Mouse (Mus musculus): ENCODE data around the gene Mpnd. TPM values are rescaled to one million over a fixed set of nuclear protein-coding genes. Genes with fewer than 3 reads are reported as not detected.

Gene Mpnd
- 10 to 100 TPM; 44.1 to 49.9 TPM for total RNA-seq (2021)
- long read RNA-seq, experiment 1, transcript Mpnd-204 (13 exons, 1,701 nt): major isoform, 76 of 102 reads
- long read RNA-seq, experiment 1, partial matches to known transcripts: 21 of 102 reads
- long read RNA-seq, experiment 1, other reads (novel, unspliced or antisense): 4 of 102 reads
- long read RNA-seq, experiment 2, transcript Mpnd-204 (13 exons, 1,701 nt): major isoform, 65 of 76 reads
- long read RNA-seq, experiment 2, partial matches to known transcripts: 8 of 76 reads
- long read RNA-seq, experiment 2, other reads (novel, unspliced or antisense): 3 of 76 reads

GRCm38 (mm10) chr17:56005415-56006061 lies at the start of gene Mpnd, which contains the start of gene Stap2:
Gene Mpnd, plus strand, starts transcription at chr17:56005711.
Gene Stap2, minus strand, starts transcription at chr17:56005584.
- intact Hi-C loops (cut with DNase I): no loop called here
- DNase-seq: peak; percentile 52 to 59

GRCm38 (mm10) chr17:55956129-55956528 lies 49.4 kb upstream of the Mpnd start:
- intact Hi-C loops (cut with DNase I): loop anchor here (2.0 to 10.0 kb wide), 3 partner anchors 55 to 299 kb away; partner anchors contain the start of gene Fem1a
- DNase-seq: peak; percentile 38 to 57

- no peak for DNase-seq
- intact Hi-C loops (cut with DNase I): loop anchor here (2.0 to 10.0 kb wide), 3 partner anchors 54 to 298 kb away; partner anchors contain the start of gene Fem1a
Measured at GRCm38 (mm10) chr17:55956591-55956990, 48.9 kb upstream of the Mpnd start.

GRCm38 (mm10) chr17:55957168-55957567 lies 48.3 kb upstream of the Mpnd start:
- DNase-seq: peak; percentile 72 to 83
- intact Hi-C loops (cut with DNase I): loop anchor here (2.0 to 10.0 kb wide), 3 partner anchors 54 to 298 kb away; partner anchors contain the start of gene Fem1a

GRCm38 (mm10) chr17:55957726-55958583 lies 47.6 kb upstream of the Mpnd start:
- intact Hi-C loops (cut with DNase I): loop anchor here (2.0 to 10.0 kb wide), 3 partner anchors 53 to 297 kb away; partner anchors contain the start of gene Fem1a
- no peak for DNase-seq

- intact Hi-C loops (cut with DNase I): loop anchor here (10.0 kb wide), 2 partner anchors 254 to 296 kb away; partner anchors contain the start of gene Fem1a
Measured at GRCm38 (mm10) chr17:55958584-55958886, 47.0 kb upstream of the Mpnd start.

GRCm38 (mm10) chr17:55958918-55959728 lies 46.4 kb upstream of the Mpnd start, which contains the start of gene Yju2:
Gene Yju2, plus strand, starts transcription at chr17:55959099.
- intact Hi-C loops (cut with DNase I): loop anchor here (10.0 kb wide), 2 partner anchors 254 to 296 kb away; partner anchors contain the start of gene Fem1a
- peak; percentile 91 to 94 for DNase-seq

More at GRCm38 (mm10) chr17:55958584-55958886, 47.0 kb upstream of the Mpnd start:
- DNase-seq: no peak

- DNase-seq: no peak
- intact Hi-C loops (cut with DNase I): loop anchor here (10.0 kb wide), 2 partner anchors 255 to 295 kb away; partner anchors contain the start of gene Fem1a
Measured at GRCm38 (mm10) chr17:55959946-55960740, 45.4 kb upstream of the Mpnd start.

GRCm38 (mm10) chr17:55960791-55961190 lies 44.7 kb upstream of the Mpnd start:
- no peak for DNase-seq
- intact Hi-C loops (cut with DNase I): no loop called here

- DNase-seq: no peak
- intact Hi-C loops (cut with DNase I): no loop called here
Measured at GRCm38 (mm10) chr17:55961631-55962030, 43.9 kb upstream of the Mpnd start.

- no peak for DNase-seq
Measured at GRCm38 (mm10) chr17:55963171-55963570, 42.3 kb upstream of the Mpnd start.

GRCm38 (mm10) chr17:55964496-55964895 lies 41.0 kb upstream of the Mpnd start:
- intact Hi-C loops (cut with DNase I): no loop called here

More at GRCm38 (mm10) chr17:55963171-55963570, 42.3 kb upstream of the Mpnd start:
- intact Hi-C loops (cut with DNase I): no loop called here

GRCm38 (mm10) chr17:55964996-55965395 lies 40.5 kb upstream of the Mpnd start:
- intact Hi-C loops (cut with DNase I): no loop called here
- DNase-seq: no peak

More at GRCm38 (mm10) chr17:55964496-55964895, 41.0 kb upstream of the Mpnd start:
- no peak for DNase-seq

- no peak for DNase-seq
- intact Hi-C loops (cut with DNase I): no loop called here
Measured at GRCm38 (mm10) chr17:55967186-55967585, 38.3 kb upstream of the Mpnd start.

GRCm38 (mm10) chr17:55968210-55968609 lies 37.3 kb upstream of the Mpnd start:
- peak; percentile 35 to 48 for DNase-seq
- intact Hi-C loops (cut with DNase I): no loop called here

GRCm38 (mm10) chr17:55969560-55969959 lies 36.0 kb upstream of the Mpnd start:
- no peak for DNase-seq
- intact Hi-C loops (cut with DNase I): no loop called here

- intact Hi-C loops (cut with DNase I): no loop called here
- peak; percentile 46 to 54 for DNase-seq
Measured at GRCm38 (mm10) chr17:55969966-55970891, 35.3 kb upstream of the Mpnd start, which contains the start of gene Shd. Gene Shd, plus strand, starts transcription at chr17:55970467.

Data from heart, postnatal 14 days (tissue).